Mouse (Mus musculus): ENCODE data around the gene Olfr844.

Gene Olfr844

DNA sequence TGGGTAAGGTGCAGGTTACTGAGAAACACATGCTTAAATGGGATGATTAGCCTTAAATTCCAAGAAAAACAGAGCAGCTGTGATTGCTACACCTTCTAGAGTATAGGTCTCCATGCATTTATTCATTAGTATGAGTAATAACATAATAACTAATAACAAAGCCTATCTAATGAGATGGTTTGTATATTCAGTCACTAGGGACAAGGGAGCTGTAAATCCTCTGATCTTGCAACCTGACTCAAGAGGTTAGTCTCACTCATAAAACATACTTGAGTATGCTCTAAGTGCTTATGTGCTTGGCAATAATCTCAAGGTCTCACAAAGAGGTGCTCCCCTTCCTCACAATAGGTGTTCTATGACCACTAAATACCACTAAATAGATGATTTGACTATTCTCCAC lies at the start of gene Olfr844:
TSS of gene Olfr844 (plus strand) at position 301 of the 400 bp plus-strand sequence.
- DNase-seq (ENCODE audit: low spot score) = no peak

DNA sequence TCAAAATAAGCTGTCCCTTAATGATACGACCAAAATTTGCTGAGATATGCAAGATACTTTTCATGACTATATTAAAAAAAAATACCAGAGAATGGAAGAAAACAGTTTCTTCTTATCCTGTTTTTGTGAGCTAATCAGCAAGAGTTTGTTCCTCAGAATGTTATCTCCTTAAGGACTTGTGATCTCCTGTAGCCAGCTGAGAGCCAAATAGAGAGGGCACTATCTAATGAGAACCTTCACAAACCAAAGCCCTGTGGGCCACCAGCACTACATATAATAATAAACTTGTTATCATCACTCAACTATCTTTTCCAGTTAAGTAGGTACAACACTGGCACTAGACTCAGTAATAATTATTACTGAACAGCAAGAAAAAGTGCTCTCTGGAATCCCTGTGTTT lies 20.0 kb downstream of the Olfr844 start, which contains the start of gene Olfr845:
TSS of gene Olfr845 (plus strand) at position 301 of the 400 bp plus-strand sequence.
- no peak for DNase-seq (ENCODE audit: low spot score)

DNA sequence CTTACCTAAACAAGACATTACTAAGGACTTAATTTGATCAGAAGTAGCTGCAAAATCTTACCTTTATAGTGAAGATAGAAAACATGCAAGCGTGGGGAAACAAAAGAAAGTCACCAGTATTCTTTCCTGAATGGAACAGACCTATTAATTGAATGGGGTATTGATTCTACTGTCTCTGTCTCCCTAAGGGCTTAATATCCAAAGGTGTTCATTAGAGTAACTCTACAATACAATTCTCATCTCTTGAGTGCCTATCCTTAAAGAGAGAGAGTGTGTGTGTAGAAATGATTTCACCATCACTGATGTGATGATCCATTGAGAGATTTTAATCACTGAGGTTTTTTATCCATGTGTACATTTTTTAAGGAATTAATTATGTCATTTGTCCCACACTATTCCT lies 47.8 kb downstream of the Olfr844 start, which contains the start of gene Olfr846:
TSS of gene Olfr846 (minus strand) at position 101 of the 400 bp plus-strand sequence.
- no peak for DNase-seq (ENCODE audit: low spot score)
